In genomic region chr17:34606186-34607039, GRCm38 (mm10) we compare ENCODE assay signal across 8 mouse cellular contexts. TPM values are rescaled to one million over a fixed set of nuclear protein-coding genes. Genes with fewer than 3 reads are reported as not detected.
A peak's percentile ranks its signal among the peaks of the same experiment; 100 is the strongest.
DNase-seq lines count a peak whose midpoint lies in the region; ATAC-seq and TF ChIP-seq lines count a peak whose summit lies in the region.

No protein-coding gene starts in this region.

- peaks cover 40% of the 10 kb centered on the region for H3K36me3 ChIP-seq in erythroblast, embryonic 14.5 days (ENCODE audit: control insufficient read depth)
- peaks cover 40% of the 10 kb centered on the region for H3K36me3 ChIP-seq in embryonic facial prominence, embryonic 10.5 days (replicated peaks)
- peaks cover 22% of the 10 kb centered on the region for H3K36me3 ChIP-seq in intestine, embryonic 14.5 days (ENCODE audit: control insufficient read depth, insufficient read depth, low read length)
- H3K36me3 ChIP-seq in midbrain, postnatal 0 days (ENCODE audit: insufficient read depth, low read length): peaks cover 7% of the 10 kb centered on the region

- peaks cover 66% of the 10 kb centered on the region for H3K4me1 ChIP-seq in erythroblast, embryonic 14.5 days (ENCODE audit: control insufficient read depth)
- H3K4me1 ChIP-seq in embryonic facial prominence, embryonic 10.5 days: peaks cover 52% of the 10 kb centered on the region
- H3K4me1 ChIP-seq in intestine, embryonic 14.5 days (replicated peaks; ENCODE audit: control insufficient read depth, insufficient read depth, low read length): peaks cover 33% of the 10 kb centered on the region
- peaks cover 14% of the 10 kb centered on the region; the same call in 1 of the 2 replicates for H3K4me1 ChIP-seq in midbrain, postnatal 0 days (ENCODE audit: insufficient read depth, low read length)

- peak overlapping the region; percentile 94 for H3K4me3 ChIP-seq in erythroblast, embryonic 14.5 days (replicated peaks)
- peak overlapping the region; percentile 96 for H3K4me3 ChIP-seq in embryonic facial prominence, embryonic 10.5 days
- peak overlapping the region; percentile 97 for H3K4me3 ChIP-seq in intestine, embryonic 14.5 days (ENCODE audit: low read depth, low read length)
- H3K4me3 ChIP-seq in midbrain, postnatal 0 days (ENCODE audit: low read depth, low read length): peak overlapping the region; percentile 87

- peak overlapping the region; percentile 94 for H3K4me2 ChIP-seq in intestine, embryonic 14.5 days (ENCODE audit: low read length)
- H3K4me2 ChIP-seq in midbrain, postnatal 0 days (ENCODE audit: low read depth, low read length, poor library complexity, severe bottlenecking): peak overlapping the region; percentile 92

- peak; percentile 49 for DNase-seq in 3T3-L1 (ENCODE audit: low read depth, low spot score)
- no peak for DNase-seq in embryonic facial prominence, embryonic 10.5 days (ENCODE audit: low spot score)
- no peak for DNase-seq in intestine, embryonic 14.5 days (ENCODE audit: low spot score)
- DNase-seq in midbrain, postnatal 0 days (ENCODE audit: low spot score): peak; percentile 20
- DNase-seq in urinary bladder, postnatal 4 days (ENCODE audit: low spot score in 2 of 2): no peak
- no peak for DNase-seq in spleen, postnatal 36 days (ENCODE audit: low spot score in 2 of 2)

- TF ChIP-seq CTCF in midbrain, postnatal 0 days (IDR thresholded peaks at IDR 0.05): no peak

- peak overlapping the region; percentile 95 for H3K27ac ChIP-seq in embryonic facial prominence, embryonic 10.5 days (replicated peaks)
- peak overlapping the region; percentile 90 for H3K27ac ChIP-seq in intestine, embryonic 14.5 days (ENCODE audit: low read depth)
- peak overlapping the region; percentile 90 for H3K27ac ChIP-seq in midbrain, postnatal 0 days (ENCODE audit: low read depth, low read length)

- no peaks in the 10 kb centered on the region for H3K9me3 ChIP-seq in erythroblast, embryonic 14.5 days (ENCODE audit: control insufficient read depth, low read length)
- H3K9me3 ChIP-seq in embryonic facial prominence, embryonic 10.5 days: no peaks in the 10 kb centered on the region
- H3K9me3 ChIP-seq in intestine, embryonic 14.5 days (ENCODE audit: control insufficient read depth, low read length): no peaks in the 10 kb centered on the region
- H3K9me3 ChIP-seq in midbrain, postnatal 0 days (ENCODE audit: low read length): no peaks in the 10 kb centered on the region

- peak overlapping the region; percentile 86 for H3K9ac ChIP-seq in intestine, embryonic 14.5 days (ENCODE audit: low read length)
- peak overlapping the region; percentile 100 for H3K9ac ChIP-seq in midbrain, postnatal 0 days (replicated peaks; ENCODE audit: low read length, poor library complexity, severe bottlenecking)

- ATAC-seq in erythroblast, adult 5-6 weeks (replicated peaks; ENCODE audit: low FRiP score, poor library complexity, severe bottlenecking): no peak
- ATAC-seq in intestine, embryonic 14.5 days (replicated peaks; ENCODE audit: low FRiP score, low TSS enrichment, low read depth): no peak
- ATAC-seq in midbrain, postnatal 0 days (ENCODE audit: low FRiP score): no peak

- H3K27me3 ChIP-seq in erythroblast, embryonic 14.5 days (ENCODE audit: control insufficient read depth): no peaks in the 10 kb centered on the region
- no peaks in the 10 kb centered on the region for H3K27me3 ChIP-seq in embryonic facial prominence, embryonic 10.5 days (replicated peaks; ENCODE audit: low read depth, poor library complexity, severe bottlenecking)
- H3K27me3 ChIP-seq in intestine, embryonic 14.5 days (replicated peaks; ENCODE audit: control insufficient read depth, insufficient read depth, low read length): no peaks in the 10 kb centered on the region
- H3K27me3 ChIP-seq in midbrain, postnatal 0 days (ENCODE audit: insufficient read depth, low read length): no peaks in the 10 kb centered on the region

- WGBS in embryonic facial prominence, embryonic 10.5 days: 18% methylated on average over 32 of the region's 32 CpGs
- WGBS in intestine, embryonic 14.5 days: 15% methylated on average over 32 of the region's 32 CpGs
- 19% methylated on average over 32 of the region's 32 CpGs for WGBS in midbrain, postnatal 0 days

RNA-seq across cellular contexts. Expression of gene Agpat1, which starts 2.4 kb away (rescaled TPM):
- 16.1 and 18.7 TPM in 2 replicates for polyA plus RNA-seq in erythroblast, embryonic 14.5 days (2012)
- total RNA-seq in erythroblast, adult 5-6 weeks (2015; ENCODE audit: low replicate concordance): 9.6 and 16.5 TPM in 2 replicates
- 8.2 and 12.4 TPM in 2 replicates for total RNA-seq in erythroblast, adult 5-6 weeks (2017; ENCODE audit: low replicate concordance)
- 51.3 and 56.1 TPM in 2 replicates for polyA plus RNA-seq in embryonic facial prominence, embryonic 10.5 days (2016; fragmentation: Nextera tagmentation; extraction: Ambion mirVana)
- polyA plus RNA-seq in intestine, embryonic 14.5 days (2014; fragmentation: Nextera tagmentation; extraction: Ambion mirVana): 59.7 and 62.3 TPM in 2 replicates
- total RNA-seq in midbrain, postnatal 0 days (2014; rRNA removed): 265 and 383 TPM in 2 replicates
- 103 and 106 TPM in 2 replicates for polyA plus RNA-seq in midbrain, postnatal 0 days (2015; fragmentation: Nextera tagmentation; extraction: Ambion mirVana)

RNA-seq across cellular contexts. Expression of gene Rnf5, which starts 2.9 kb away (rescaled TPM):
- 16.2 and 16.8 TPM in 2 replicates for polyA plus RNA-seq in erythroblast, embryonic 14.5 days (2012)
- total RNA-seq in erythroblast, adult 5-6 weeks (2015; ENCODE audit: low replicate concordance): 22.2 and 30.2 TPM in 2 replicates
- 4.1 and 6.1 TPM in 2 replicates for total RNA-seq in erythroblast, adult 5-6 weeks (2017; ENCODE audit: low replicate concordance)
- 165 and 172 TPM in 2 replicates for polyA plus RNA-seq in embryonic facial prominence, embryonic 10.5 days (2016; fragmentation: Nextera tagmentation; extraction: Ambion mirVana)
- 109 and 110 TPM in 2 replicates for polyA plus RNA-seq in intestine, embryonic 14.5 days (2014; fragmentation: Nextera tagmentation; extraction: Ambion mirVana)
- total RNA-seq in midbrain, postnatal 0 days (2014; rRNA removed): 57.6 and 59.0 TPM in 2 replicates
- 236 and 242 TPM in 2 replicates for polyA plus RNA-seq in midbrain, postnatal 0 days (2015; fragmentation: Nextera tagmentation; extraction: Ambion mirVana)

RNA-seq across cellular contexts. Expression of gene Ager, which starts 8.8 kb away (rescaled TPM):
- 0.33 and 0.46 TPM in 2 replicates for polyA plus RNA-seq in erythroblast, embryonic 14.5 days (2012)
- total RNA-seq in erythroblast, adult 5-6 weeks (2015; ENCODE audit: low replicate concordance): 0.84 TPM in 1 of 2 replicates, not detected in the other
- total RNA-seq in erythroblast, adult 5-6 weeks (2017; ENCODE audit: low replicate concordance): 0.26 and 1.7 TPM in 2 replicates
- 2.6 and 3.6 TPM in 2 replicates for polyA plus RNA-seq in embryonic facial prominence, embryonic 10.5 days (2016; fragmentation: Nextera tagmentation; extraction: Ambion mirVana)
- 2.3 and 2.9 TPM in 2 replicates for polyA plus RNA-seq in intestine, embryonic 14.5 days (2014; fragmentation: Nextera tagmentation; extraction: Ambion mirVana)
- 1.7 and 2.1 TPM in 2 replicates for total RNA-seq in midbrain, postnatal 0 days (2014; rRNA removed)
- 1.6 and 2.0 TPM in 2 replicates for polyA plus RNA-seq in midbrain, postnatal 0 days (2015; fragmentation: Nextera tagmentation; extraction: Ambion mirVana)

RNA-seq across cellular contexts. Expression of gene Egfl8, which starts 9.4 kb away (rescaled TPM):
- polyA plus RNA-seq in erythroblast, embryonic 14.5 days (2012): 0.03 and 0.05 TPM in 2 replicates
- 2.3 TPM in 1 of 2 replicates, not detected in the other for total RNA-seq in erythroblast, adult 5-6 weeks (2015; ENCODE audit: low replicate concordance)
- 0.34 TPM in 1 of 2 replicates, not detected in the other for total RNA-seq in erythroblast, adult 5-6 weeks (2017; ENCODE audit: low replicate concordance)
- 4.0 and 4.2 TPM in 2 replicates for polyA plus RNA-seq in embryonic facial prominence, embryonic 10.5 days (2016; fragmentation: Nextera tagmentation; extraction: Ambion mirVana)
- polyA plus RNA-seq in intestine, embryonic 14.5 days (2014; fragmentation: Nextera tagmentation; extraction: Ambion mirVana): 2.4 and 2.8 TPM in 2 replicates
- 3.2 and 6.0 TPM in 2 replicates for total RNA-seq in midbrain, postnatal 0 days (2014; rRNA removed)
- polyA plus RNA-seq in midbrain, postnatal 0 days (2015; fragmentation: Nextera tagmentation; extraction: Ambion mirVana): 4.9 and 5.0 TPM in 2 replicates

RNA-seq across cellular contexts. Expression of gene Pbx2, which starts 15.3 kb away (rescaled TPM):
- polyA plus RNA-seq in erythroblast, embryonic 14.5 days (2012): 11.4 and 11.5 TPM in 2 replicates
- total RNA-seq in erythroblast, adult 5-6 weeks (2015; ENCODE audit: low replicate concordance): 8.4 and 10.4 TPM in 2 replicates
- total RNA-seq in erythroblast, adult 5-6 weeks (2017; ENCODE audit: low replicate concordance): 5.5 and 5.9 TPM in 2 replicates
- 18.2 and 19.5 TPM in 2 replicates for polyA plus RNA-seq in embryonic facial prominence, embryonic 10.5 days (2016; fragmentation: Nextera tagmentation; extraction: Ambion mirVana)
- polyA plus RNA-seq in intestine, embryonic 14.5 days (2014; fragmentation: Nextera tagmentation; extraction: Ambion mirVana): 12.0 and 13.7 TPM in 2 replicates
- total RNA-seq in midbrain, postnatal 0 days (2014; rRNA removed): 84.8 and 95.6 TPM in 2 replicates
- 9.5 and 9.6 TPM in 2 replicates for polyA plus RNA-seq in midbrain, postnatal 0 days (2015; fragmentation: Nextera tagmentation; extraction: Ambion mirVana)

Comparison
In these comparisons a context has a peak if more than half of its experiments do, and no peak if none do; other contexts are left out.
1. DNase-seq: peak in 3T3-L1 (single experiment) and midbrain, postnatal 0 days (single experiment); none in embryonic facial prominence, embryonic 10.5 days (single experiment), intestine, embryonic 14.5 days (single experiment), urinary bladder, postnatal 4 days (0 of 2) and spleen, postnatal 36 days (0 of 2).
2. Peak in every context shown above with its lines, with median percentiles within 50 percentile points of each other: H3K4me3 ChIP-seq and H3K27ac ChIP-seq.